Mouse (Mus musculus) layer of hippocampus, adult 11-12 months (tissue): ENCODE results near the gene Papolb.
A peak's percentile ranks its signal among the peaks of the same experiment; 100 is the strongest.

ENCODE experiments used
- DNase-seq: peaks from one replicate; pipeline ENCODE4 v3.0.0; 2022; ENCODE audit warnings: low spot score

Gene Papolb

GRCm38 (mm10) chr5:142518973-142519372 lies 10.9 kb downstream of the Papolb start:
- DNase-seq, result no peak

DNA sequence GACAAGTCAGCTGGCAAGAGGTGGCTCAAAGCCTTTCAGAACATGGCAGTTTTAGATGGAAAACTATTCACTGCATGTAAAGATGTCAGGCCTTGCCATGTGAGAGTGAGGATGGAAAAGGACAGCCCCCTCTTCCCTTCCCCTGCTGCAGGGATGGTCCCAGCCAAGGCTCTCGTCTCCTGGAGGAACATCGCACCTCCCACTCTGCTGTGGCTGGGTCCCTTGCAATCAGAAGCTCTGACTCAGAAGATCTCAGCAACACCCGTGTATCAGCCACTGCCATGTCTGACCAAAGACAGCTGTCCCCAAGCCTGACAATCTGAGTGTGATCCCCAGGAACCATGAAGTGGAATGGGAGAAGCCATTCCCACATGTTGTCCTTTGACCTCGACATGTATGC lies 17.8 kb downstream of the Papolb start:
- no peak for DNase-seq

DNA sequence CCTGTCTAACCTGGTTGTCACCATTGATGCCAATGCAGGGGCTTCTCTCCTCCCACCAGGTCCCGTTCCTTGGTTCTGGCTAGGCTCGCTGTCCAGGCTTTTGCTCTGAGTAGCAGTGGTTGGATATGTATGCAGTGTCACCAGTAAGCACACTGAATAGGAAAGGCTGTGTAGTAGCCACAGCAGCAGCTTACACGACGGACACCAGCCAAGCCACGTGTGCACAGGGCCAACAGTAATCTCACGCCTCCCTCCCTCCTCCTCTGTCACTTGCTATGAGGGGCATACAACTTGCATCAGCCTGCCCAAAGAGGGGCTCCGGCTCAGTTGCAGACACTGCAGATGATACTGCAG lies 19.8 kb downstream of the Papolb start:
- no peak for DNase-seq

DNA sequence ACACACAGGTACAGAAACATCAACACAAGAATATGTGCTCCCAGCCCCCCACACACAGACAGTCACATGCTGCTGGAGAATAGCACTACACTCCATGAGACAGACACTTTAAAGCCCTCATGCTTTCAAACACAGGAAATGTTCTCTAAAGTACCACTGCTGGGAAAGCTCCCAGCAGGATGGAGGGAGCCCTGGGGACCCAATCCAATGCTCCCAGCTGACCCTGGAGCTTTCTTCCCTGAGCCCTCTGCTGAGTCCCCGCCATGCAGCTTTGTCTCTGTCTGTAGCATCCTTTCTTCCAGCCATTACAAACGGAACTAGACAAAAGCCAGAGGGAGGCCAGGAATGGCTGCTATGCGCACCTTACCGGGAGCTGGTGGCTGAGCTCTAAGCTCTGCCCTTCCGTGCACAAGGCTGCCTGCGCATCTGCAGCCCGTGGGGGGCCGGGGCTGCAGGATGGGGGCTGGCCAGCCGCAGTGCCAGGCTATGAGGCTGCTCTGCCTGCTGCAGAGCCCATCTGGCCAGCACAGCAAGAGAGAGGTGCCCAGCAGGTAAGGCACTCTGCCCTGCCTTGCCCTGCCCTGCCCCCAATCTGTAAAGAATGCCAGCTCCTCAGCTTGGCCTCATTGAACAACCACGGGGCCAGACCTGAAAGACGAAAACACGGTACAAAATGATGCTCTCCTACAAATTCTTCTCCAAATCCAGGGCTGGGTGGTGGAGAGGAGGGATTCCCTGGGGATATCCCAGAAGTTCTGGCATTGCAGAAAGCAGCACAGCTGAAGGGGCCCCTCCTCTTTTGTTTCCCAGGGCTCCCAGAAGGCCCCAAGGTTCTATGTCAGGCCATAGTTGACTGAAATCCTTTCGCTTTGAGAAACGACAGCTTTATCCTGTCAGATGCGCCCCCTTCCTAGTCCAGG lies 20.5 kb downstream of the Papolb start:
- DNase-seq, result no peak

GRCm38 (mm10) chr5:142505695-142506423 lies 24.0 kb downstream of the Papolb start:
- DNase-seq, result no peak

GRCm38 (mm10) chr5:142504175-142504574 lies 25.7 kb downstream of the Papolb start:
- DNase-seq, result no peak

DNA sequence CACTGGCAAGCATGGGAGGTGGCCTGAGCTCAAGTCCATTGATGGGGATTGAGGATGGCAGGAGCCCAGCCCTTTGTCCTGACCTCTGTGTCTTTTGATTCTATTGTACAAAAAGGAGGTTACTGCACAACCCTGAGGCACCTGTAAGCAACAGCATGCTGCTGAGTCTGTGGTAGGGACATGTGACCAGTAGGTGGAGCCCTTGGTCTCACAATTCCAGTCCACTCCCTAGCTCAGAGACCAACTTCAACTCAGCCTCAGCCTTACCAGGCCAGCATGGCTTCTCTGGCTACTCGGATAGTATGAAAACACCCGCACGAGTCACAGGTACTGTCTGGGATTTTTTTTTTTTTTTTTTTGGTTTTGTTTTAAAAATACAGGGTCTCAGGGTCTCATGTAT lies 27.5 kb downstream of the Papolb start:
- peak; percentile 89 for DNase-seq

DNA sequence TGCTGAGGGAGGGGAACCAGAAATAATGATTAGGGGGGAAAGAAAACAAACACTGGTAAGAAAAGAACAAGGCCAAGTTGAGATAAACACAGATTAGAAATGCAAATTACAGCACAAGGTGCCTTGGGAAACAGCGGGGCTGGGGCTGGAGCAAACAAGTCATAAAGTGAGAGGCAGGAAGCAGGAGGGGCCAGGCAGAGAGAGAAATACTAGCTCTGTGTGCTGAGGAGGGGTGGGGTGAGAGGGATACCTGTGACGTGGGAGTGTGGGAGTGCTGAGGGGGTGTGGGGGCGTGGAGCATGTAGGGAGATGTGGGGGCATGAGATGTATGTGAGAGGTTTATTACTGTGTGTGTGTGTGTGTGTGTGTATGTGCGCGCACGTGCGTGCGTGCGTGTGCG lies 29.0 kb downstream of the Papolb start:
- DNase-seq, result no peak

GRCm38 (mm10) chr5:142498964-142499363 lies 30.9 kb downstream of the Papolb start:
- DNase-seq, result peak; percentile 50

- no peak for DNase-seq
Observed at GRCm38 (mm10) chr5:142495321-142496096, 34.4 kb downstream of the Papolb start.

- DNase-seq, result no peak
Observed at GRCm38 (mm10) chr5:142493307-142493706, 36.6 kb downstream of the Papolb start.

DNA sequence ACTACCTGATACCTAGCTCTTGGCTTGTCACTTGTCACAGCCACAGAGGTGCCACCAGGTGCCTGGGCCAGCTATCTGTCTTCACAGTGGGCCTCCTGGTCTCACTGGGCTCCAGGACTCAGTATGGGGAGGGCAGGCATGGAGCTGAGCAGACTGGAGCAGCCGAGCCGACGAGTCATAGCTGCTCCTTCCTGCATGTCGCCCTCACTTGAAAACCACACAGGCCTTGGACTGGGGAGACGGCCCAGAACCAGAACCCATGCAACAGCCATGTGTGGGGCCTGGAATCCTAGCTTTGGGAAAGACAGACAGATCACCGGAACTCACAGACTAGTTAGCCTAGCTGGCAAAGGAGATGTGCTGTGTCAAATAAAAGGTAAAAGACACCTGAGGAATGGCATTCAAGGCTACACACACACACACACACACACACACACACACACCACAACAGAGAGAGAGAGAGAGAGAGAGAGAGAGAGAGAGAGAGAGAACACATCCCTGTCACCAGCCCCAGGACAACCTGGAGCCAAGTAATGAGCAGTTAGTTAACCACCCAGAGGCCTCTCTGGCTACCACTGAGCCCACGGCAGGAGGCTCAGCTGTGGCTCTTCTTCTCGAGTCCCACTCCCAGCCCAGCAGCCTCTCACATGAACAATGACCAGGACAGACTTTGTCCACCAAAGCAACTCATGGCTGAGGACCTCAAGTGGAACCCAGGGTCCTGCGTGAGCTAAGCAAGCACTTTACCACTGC lies 39.7 kb downstream of the Papolb start:
- no peak for DNase-seq

DNA sequence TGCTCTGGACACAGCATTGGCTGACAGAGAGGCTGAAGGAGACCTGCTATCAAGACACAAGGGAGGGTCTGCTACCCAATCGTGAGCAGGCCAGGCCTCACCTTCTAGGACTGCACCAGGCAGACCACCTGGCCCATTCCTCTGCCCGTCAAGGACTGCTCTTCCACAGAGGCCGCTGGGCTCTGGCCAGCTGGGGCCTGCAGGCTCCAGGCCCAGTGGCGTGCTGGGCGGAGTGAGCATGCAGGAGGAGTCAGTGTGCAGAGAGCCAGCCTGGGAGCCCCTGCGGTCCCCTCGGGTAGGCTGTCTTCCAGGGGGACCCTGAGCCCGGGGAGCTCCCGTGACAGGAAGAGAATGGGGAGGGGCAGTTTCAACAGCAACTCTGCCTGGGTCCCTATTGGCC lies 43.2 kb downstream of the Papolb start:
- no peak for DNase-seq

- no peak for DNase-seq
Observed at GRCm38 (mm10) chr5:142483581-142483980, 46.3 kb downstream of the Papolb start.

GRCm38 (mm10) chr5:142482512-142482911 lies 47.4 kb downstream of the Papolb start:
- DNase-seq, result no peak

GRCm38 (mm10) chr5:142478829-142479435 lies 50.9 kb downstream of the Papolb start:
- DNase-seq, result peak; percentile 83

DNA sequence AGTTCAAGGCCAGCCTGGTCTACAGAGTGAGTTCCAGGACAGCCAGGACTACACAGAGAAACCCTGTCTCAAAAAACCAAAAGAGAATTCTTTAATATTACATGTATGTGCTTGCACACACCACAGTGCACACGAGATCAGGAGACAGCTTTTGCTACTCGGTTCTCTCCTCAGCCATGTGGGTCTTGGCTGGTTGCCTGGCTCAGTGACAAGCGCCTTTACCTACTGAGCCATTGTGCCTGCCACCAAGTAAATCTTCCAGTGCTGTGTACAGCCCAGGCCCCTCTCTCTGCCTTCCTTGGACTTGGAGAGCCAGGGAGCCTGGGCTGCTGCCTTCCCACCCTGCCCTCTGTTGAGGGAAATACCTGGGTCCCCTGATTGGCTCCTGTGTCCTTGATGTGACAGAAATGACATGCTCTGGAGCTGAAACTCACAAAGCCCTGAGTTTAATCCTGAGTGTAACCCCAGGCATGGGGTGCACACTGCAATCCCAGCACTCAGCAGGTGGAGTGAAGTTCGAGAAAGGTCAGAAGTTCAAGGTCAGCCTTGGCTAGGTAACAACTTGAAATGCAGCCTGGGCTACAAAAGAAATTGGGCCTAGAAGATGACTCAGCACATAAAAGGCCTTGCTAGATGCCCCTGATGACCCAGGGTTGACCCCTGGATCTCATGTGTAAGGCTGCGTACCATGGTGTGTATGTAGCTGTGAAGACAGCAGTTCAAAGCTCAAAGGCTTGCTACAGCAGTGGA lies 51.8 kb downstream of the Papolb start:
- DNase-seq, result no peak

- DNase-seq, result no peak
Observed at GRCm38 (mm10) chr5:142477346-142477745, 52.5 kb downstream of the Papolb start.
